Mouse (Mus musculus): ENCODE results near the gene Usp54.
A peak's percentile ranks its signal among the peaks of the same experiment; 100 is the strongest.
"Not testable (repeated sequence)": the region's sequence is repeated elsewhere in the genome, so short reads cannot be mapped to it uniquely, and the experiment has no call there.

The Usp54 gene

GRCm38 (mm10) chr14:20654690-20655421 is 14.0 kb upstream of the Usp54 start:
- DNase-seq = no peak

GRCm38 (mm10) chr14:20651722-20652256 is 10.9 kb upstream of the Usp54 start:
- DNase-seq = no peak

- no peak for DNase-seq
These were observed 10.1 kb upstream of the Usp54 start for GRCm38 (mm10) chr14:20651000-20651399.

- no peak for DNase-seq
These were observed 5.5 kb upstream of the Usp54 start for GRCm38 (mm10) chr14:20646381-20646780.

GRCm38 (mm10) chr14:20645547-20645946 is 4.7 kb upstream of the Usp54 start:
- no peak for DNase-seq

- no peak for DNase-seq
These were observed 594 bp upstream of the Usp54 start for GRCm38 (mm10) chr14:20641438-20641875.

- peak; percentile 35 to 48 for DNase-seq
These were observed 794 bp downstream of the Usp54 start for GRCm38 (mm10) chr14:20639918-20640619.

GRCm38 (mm10) chr14:20638702-20639101 is 2.2 kb downstream of the Usp54 start:
- DNase-seq = no peak

GRCm38 (mm10) chr14:20637818-20638574 is 2.9 kb downstream of the Usp54 start:
- no peak for DNase-seq

- not testable (repeated sequence) for DNase-seq
These were observed 3.9 kb downstream of the Usp54 start for GRCm38 (mm10) chr14:20636968-20637367.

- DNase-seq = no peak
These were observed 5.3 kb downstream of the Usp54 start for GRCm38 (mm10) chr14:20635546-20635945.

- no peak for DNase-seq
These were observed 9.6 kb downstream of the Usp54 start for GRCm38 (mm10) chr14:20631253-20631652.

GRCm38 (mm10) chr14:20626971-20627370 is 13.9 kb downstream of the Usp54 start:
- peak; percentile 29 to 42 for DNase-seq

- DNase-seq = no peak
These were observed 14.4 kb downstream of the Usp54 start for GRCm38 (mm10) chr14:20626447-20626846.

GRCm38 (mm10) chr14:20622907-20623306 is 18.0 kb downstream of the Usp54 start:
- no peak for DNase-seq

- no peak for DNase-seq
These were observed 18.5 kb downstream of the Usp54 start for GRCm38 (mm10) chr14:20622412-20622811.

GRCm38 (mm10) chr14:20621903-20622302 is 19.0 kb downstream of the Usp54 start:
- DNase-seq = no peak

GRCm38 (mm10) chr14:20619131-20619530 is 21.7 kb downstream of the Usp54 start:
- no peak for DNase-seq

- no peak for DNase-seq
These were observed 22.7 kb downstream of the Usp54 start for GRCm38 (mm10) chr14:20618211-20618610.

- DNase-seq = no peak
These were observed 24.4 kb downstream of the Usp54 start for GRCm38 (mm10) chr14:20616421-20616820.

- no peak for DNase-seq
These were observed 25.8 kb downstream of the Usp54 start for GRCm38 (mm10) chr14:20615075-20615474.

GRCm38 (mm10) chr14:20612820-20613219 is 28.0 kb downstream of the Usp54 start:
- DNase-seq = no peak

- no peak for DNase-seq
These were observed 30.7 kb downstream of the Usp54 start for GRCm38 (mm10) chr14:20610146-20610545.
